Mouse (Mus musculus): Measurements from ENCODE around the gene Rab3ip. TPM values are rescaled to one million over a fixed set of nuclear protein-coding genes. Genes with fewer than 3 reads are reported as not detected.

The Rab3ip gene
- polyA plus RNA-seq, 1 experiment from 2014 or later: 36.0 TPM

- Histone ChIP-seq H3K4me3 (replicated peaks) (no peak overlapping the region), H3K36me3 (no peaks in the 10 kb centered on the region), H3K4me1 (no peaks in the 10 kb centered on the region), H3K27me3 (no peaks in the 10 kb centered on the region), H3K9ac (no peak overlapping the region), H3K9me3 (replicated peaks) (no peaks in the 10 kb centered on the region), H3K4me2 (replicated peaks) (no peak overlapping the region), H3K27ac (replicated peaks) (no peak overlapping the region)
- ATAC-seq (ENCODE audit: insufficient number of reproducible peaks, low FRiP score, low TSS enrichment, low read depth): no peak
- 80% methylated on average over 4 of the region's 4 CpGs for WGBS
Observed at GRCm38 (mm10) chr10:116980273-116980672, 29.7 kb upstream of the Rab3ip start.

GRCm38 (mm10) chr10:116978841-116979240, 28.3 kb upstream of the Rab3ip start:
- Histone ChIP-seq H3K9me3 (replicated peaks) (no peaks in the 10 kb centered on the region), H3K27me3 (no peaks in the 10 kb centered on the region), H3K4me3 (replicated peaks) (no peak overlapping the region), H3K4me1 (no peaks in the 10 kb centered on the region), H3K4me2 (replicated peaks) (no peak overlapping the region), H3K27ac (replicated peaks) (no peak overlapping the region), H3K9ac (no peak overlapping the region), H3K36me3 (no peaks in the 10 kb centered on the region)
- no peak for ATAC-seq (ENCODE audit: insufficient number of reproducible peaks, low FRiP score, low TSS enrichment, low read depth)
- 94% methylated on average over 9 of the region's 9 CpGs for WGBS

- 77% methylated on average over 2 of the region's 2 CpGs for WGBS
- Histone ChIP-seq H3K4me1 (no peaks in the 10 kb centered on the region), H3K9me3 (replicated peaks) (no peaks in the 10 kb centered on the region), H3K36me3 (no peaks in the 10 kb centered on the region), H3K9ac (no peak overlapping the region), H3K4me3 (replicated peaks) (no peak overlapping the region), H3K27me3 (no peaks in the 10 kb centered on the region), H3K27ac (replicated peaks) (no peak overlapping the region), H3K4me2 (replicated peaks) (no peak overlapping the region)
- ATAC-seq (ENCODE audit: insufficient number of reproducible peaks, low FRiP score, low TSS enrichment, low read depth): no peak
Observed at GRCm38 (mm10) chr10:116977858-116978257, 27.3 kb upstream of the Rab3ip start.

- 49% methylated on average over 4 of the region's 4 CpGs for WGBS
- Histone ChIP-seq H3K36me3 (no peaks in the 10 kb centered on the region), H3K4me2 (replicated peaks) (no peak overlapping the region), H3K27ac (replicated peaks) (no peak overlapping the region), H3K9ac (no peak overlapping the region), H3K27me3 (no peaks in the 10 kb centered on the region), H3K4me1 (no peaks in the 10 kb centered on the region), H3K4me3 (replicated peaks) (no peak overlapping the region), H3K9me3 (replicated peaks) (no peaks in the 10 kb centered on the region)
- no peak for ATAC-seq (ENCODE audit: insufficient number of reproducible peaks, low FRiP score, low TSS enrichment, low read depth)
Observed at GRCm38 (mm10) chr10:116977455-116977854, 26.9 kb upstream of the Rab3ip start.

- ATAC-seq (ENCODE audit: insufficient number of reproducible peaks, low FRiP score, low TSS enrichment, low read depth): no peak
- Histone ChIP-seq H3K9ac (no peak within 1 kb of the TSS), H3K27me3 (no peaks in the 10 kb centered on the region), H3K27ac (replicated peaks) (no peak within 1 kb of the TSS), H3K4me1 (no peaks in the 10 kb centered on the region), H3K9me3 (replicated peaks) (no peaks in the 10 kb centered on the region), H3K4me2 (replicated peaks) (no peak within 1 kb of the TSS), H3K36me3 (no peaks in the 10 kb centered on the region), H3K4me3 (replicated peaks) (no peak within 1 kb of the TSS)
- WGBS: 95% methylated on average over 6 of the region's 6 CpGs
Observed at GRCm38 (mm10) chr10:116972509-116972908, 21.9 kb upstream of the Rab3ip start, which contains the start of gene Gm10271. Gene Gm10271, minus strand, starts transcription at chr10:116972609.

GRCm38 (mm10) chr10:116968741-116969140, 18.2 kb upstream of the Rab3ip start:
- H3K36me3 ChIP-seq: no peaks in the 10 kb centered on the region
- no peaks in the 10 kb centered on the region for H3K27me3 ChIP-seq
- H3K4me1 ChIP-seq: no peaks in the 10 kb centered on the region
- H3K4me3 ChIP-seq (replicated peaks): no peak overlapping the region
- H3K27ac ChIP-seq (replicated peaks): no peak overlapping the region
- no peak overlapping the region for H3K4me2 ChIP-seq (replicated peaks)
- no peak overlapping the region for H3K9ac ChIP-seq
- no peak for ATAC-seq (ENCODE audit: insufficient number of reproducible peaks, low FRiP score, low TSS enrichment, low read depth)
- WGBS: 73% methylated on average over 4 of the region's 4 CpGs
- H3K9me3 ChIP-seq (replicated peaks): no peaks in the 10 kb centered on the region

GRCm38 (mm10) chr10:116966065-116966464, 15.5 kb upstream of the Rab3ip start:
- no peak for ATAC-seq (ENCODE audit: insufficient number of reproducible peaks, low FRiP score, low TSS enrichment, low read depth)
- H3K4me1 ChIP-seq: no peaks in the 10 kb centered on the region
- no peak overlapping the region for H3K4me3 ChIP-seq (replicated peaks)
- no peaks in the 10 kb centered on the region for H3K9me3 ChIP-seq (replicated peaks)
- WGBS: 87% methylated on average over 6 of the region's 6 CpGs
- H3K27ac ChIP-seq (replicated peaks): 0 out of 2 replicates have a peak overlapping the region, but pooled peaks have one; percentile 60
- H3K36me3 ChIP-seq: no peaks in the 10 kb centered on the region
- H3K9ac ChIP-seq: no peak overlapping the region
- no peak overlapping the region for H3K4me2 ChIP-seq (replicated peaks)
- no peaks in the 10 kb centered on the region for H3K27me3 ChIP-seq

GRCm38 (mm10) chr10:116965297-116965696, 14.7 kb upstream of the Rab3ip start:
- ATAC-seq (ENCODE audit: insufficient number of reproducible peaks, low FRiP score, low TSS enrichment, low read depth): peak; percentile 65; the same call in 1 of the 2 replicates
- Histone ChIP-seq H3K9me3 (replicated peaks) (no peaks in the 10 kb centered on the region), H3K4me1 (no peaks in the 10 kb centered on the region), H3K4me3 (replicated peaks) (no peak overlapping the region), H3K27me3 (no peaks in the 10 kb centered on the region), H3K36me3 (no peaks in the 10 kb centered on the region), H3K27ac (replicated peaks) (0 out of 2 replicates have a peak overlapping the region, but pooled peaks have one; percentile 60), H3K4me2 (replicated peaks) (no peak overlapping the region), H3K9ac (no peak overlapping the region)
- 21% methylated on average over 5 of the region's 5 CpGs for WGBS

GRCm38 (mm10) chr10:116964571-116964970, 14.0 kb upstream of the Rab3ip start:
- H3K27ac ChIP-seq (replicated peaks): no peak overlapping the region
- WGBS: 76% methylated on average over 4 of the region's 4 CpGs
- no peak overlapping the region for H3K4me3 ChIP-seq (replicated peaks)
- H3K9ac ChIP-seq: no peak overlapping the region
- no peaks in the 10 kb centered on the region for H3K27me3 ChIP-seq
- no peaks in the 10 kb centered on the region for H3K9me3 ChIP-seq (replicated peaks)
- no peak for ATAC-seq (ENCODE audit: insufficient number of reproducible peaks, low FRiP score, low TSS enrichment, low read depth)
- H3K4me1 ChIP-seq: no peaks in the 10 kb centered on the region
- H3K4me2 ChIP-seq (replicated peaks): no peak overlapping the region
- no peaks in the 10 kb centered on the region for H3K36me3 ChIP-seq

- H3K27ac ChIP-seq (replicated peaks): no peak overlapping the region
- no peak overlapping the region for H3K4me3 ChIP-seq (replicated peaks)
- no peak for ATAC-seq (ENCODE audit: insufficient number of reproducible peaks, low FRiP score, low TSS enrichment, low read depth)
- H3K27me3 ChIP-seq: no peaks in the 10 kb centered on the region
- H3K9ac ChIP-seq: no peak overlapping the region
- H3K4me1 ChIP-seq: no peaks in the 10 kb centered on the region
- no peaks in the 10 kb centered on the region for H3K9me3 ChIP-seq (replicated peaks)
- no peaks in the 10 kb centered on the region for H3K36me3 ChIP-seq
- WGBS: 75% methylated on average over 11 of the region's 11 CpGs
- no peak overlapping the region for H3K4me2 ChIP-seq (replicated peaks)
Observed at GRCm38 (mm10) chr10:116964084-116964483, 13.5 kb upstream of the Rab3ip start.

GRCm38 (mm10) chr10:116962803-116963202, 12.2 kb upstream of the Rab3ip start:
- no peak overlapping the region for H3K9ac ChIP-seq
- WGBS: 57% methylated on average over 17 of the region's 17 CpGs
- H3K9me3 ChIP-seq (replicated peaks): no peaks in the 10 kb centered on the region
- no peak overlapping the region for H3K4me2 ChIP-seq (replicated peaks)
- no peaks in the 10 kb centered on the region for H3K36me3 ChIP-seq
- no peak overlapping the region for H3K4me3 ChIP-seq (replicated peaks)
- H3K4me1 ChIP-seq: no peaks in the 10 kb centered on the region
- no peaks in the 10 kb centered on the region for H3K27me3 ChIP-seq
- no peak overlapping the region for H3K27ac ChIP-seq (replicated peaks)
- ATAC-seq (ENCODE audit: insufficient number of reproducible peaks, low FRiP score, low TSS enrichment, low read depth): no peak

- Histone ChIP-seq H3K4me1 (no peaks in the 10 kb centered on the region), H3K4me3 (replicated peaks) (no peak overlapping the region), H3K4me2 (replicated peaks) (no peak overlapping the region), H3K9ac (no peak overlapping the region), H3K27me3 (no peaks in the 10 kb centered on the region), H3K9me3 (replicated peaks) (no peaks in the 10 kb centered on the region), H3K27ac (replicated peaks) (no peak overlapping the region), H3K36me3 (no peaks in the 10 kb centered on the region)
- 58% methylated on average over 14 of the region's 14 CpGs for WGBS
- no peak for ATAC-seq (ENCODE audit: insufficient number of reproducible peaks, low FRiP score, low TSS enrichment, low read depth)
Observed at GRCm38 (mm10) chr10:116962152-116962551, 11.6 kb upstream of the Rab3ip start.
